Mouse (Mus musculus): Measurements from ENCODE around the gene Polk. TPM values are rescaled to one million over a fixed set of nuclear protein-coding genes. Genes with fewer than 3 reads are reported as not detected.

Gene Polk
- total RNA-seq, 2 experiments from 2014 or later = 16.3 to 18.0 TPM

- ATAC-seq (replicated peaks; ENCODE audit: low FRiP score, poor library complexity, severe bottlenecking) = no peak
Observed at GRCm38 (mm10) chr13:96532176-96532575, 10.2 kb downstream of the Polk start.

GRCm38 (mm10) chr13:96530064-96530463 lies 12.3 kb downstream of the Polk start:
- no peak for ATAC-seq (replicated peaks; ENCODE audit: low FRiP score, poor library complexity, severe bottlenecking)

- no peak for ATAC-seq (replicated peaks; ENCODE audit: low FRiP score, poor library complexity, severe bottlenecking)
Observed at GRCm38 (mm10) chr13:96529542-96529941, 12.8 kb downstream of the Polk start.

- ATAC-seq (replicated peaks; ENCODE audit: low FRiP score, poor library complexity, severe bottlenecking) = no peak
Observed at GRCm38 (mm10) chr13:96528776-96529175, 13.6 kb downstream of the Polk start.

- no peak for ATAC-seq (replicated peaks; ENCODE audit: low FRiP score, poor library complexity, severe bottlenecking)
Observed at GRCm38 (mm10) chr13:96527856-96528255, 14.5 kb downstream of the Polk start.

GRCm38 (mm10) chr13:96527022-96527421 lies 15.4 kb downstream of the Polk start:
- no peak for ATAC-seq (replicated peaks; ENCODE audit: low FRiP score, poor library complexity, severe bottlenecking)

GRCm38 (mm10) chr13:96521294-96521693 lies 21.1 kb downstream of the Polk start:
- ATAC-seq (replicated peaks; ENCODE audit: low FRiP score, poor library complexity, severe bottlenecking) = no peak

GRCm38 (mm10) chr13:96517335-96517734 lies 25.0 kb downstream of the Polk start:
- no peak for ATAC-seq (replicated peaks; ENCODE audit: low FRiP score, poor library complexity, severe bottlenecking)

- ATAC-seq (replicated peaks; ENCODE audit: low FRiP score, poor library complexity, severe bottlenecking) = no peak
Observed at GRCm38 (mm10) chr13:96516249-96516648, 26.1 kb downstream of the Polk start.

GRCm38 (mm10) chr13:96514154-96514942 lies 28.0 kb downstream of the Polk start:
- no peak for ATAC-seq (replicated peaks; ENCODE audit: low FRiP score, poor library complexity, severe bottlenecking)

- ATAC-seq (replicated peaks; ENCODE audit: low FRiP score, poor library complexity, severe bottlenecking) = no peak
Observed at GRCm38 (mm10) chr13:96511893-96512292, 30.5 kb downstream of the Polk start.

- no peak for ATAC-seq (replicated peaks; ENCODE audit: low FRiP score, poor library complexity, severe bottlenecking)
Observed at GRCm38 (mm10) chr13:96511262-96511661, 31.1 kb downstream of the Polk start.

GRCm38 (mm10) chr13:96510635-96511034 lies 31.7 kb downstream of the Polk start:
- ATAC-seq (replicated peaks; ENCODE audit: low FRiP score, poor library complexity, severe bottlenecking) = no peak

- no peak for ATAC-seq (replicated peaks; ENCODE audit: low FRiP score, poor library complexity, severe bottlenecking)
Observed at GRCm38 (mm10) chr13:96507541-96507940, 34.8 kb downstream of the Polk start.

- ATAC-seq (replicated peaks; ENCODE audit: low FRiP score, poor library complexity, severe bottlenecking) = no peak
Observed at GRCm38 (mm10) chr13:96506313-96506712, 36.1 kb downstream of the Polk start.

GRCm38 (mm10) chr13:96505661-96506060 lies 36.7 kb downstream of the Polk start:
- no peak for ATAC-seq (replicated peaks; ENCODE audit: low FRiP score, poor library complexity, severe bottlenecking)

- ATAC-seq (replicated peaks; ENCODE audit: low FRiP score, poor library complexity, severe bottlenecking) = no peak
Observed at GRCm38 (mm10) chr13:96499891-96500290, 42.5 kb downstream of the Polk start.

GRCm38 (mm10) chr13:96496630-96497029 lies 45.7 kb downstream of the Polk start:
- no peak for ATAC-seq (replicated peaks; ENCODE audit: low FRiP score, poor library complexity, severe bottlenecking)

- no peak for ATAC-seq (replicated peaks; ENCODE audit: low FRiP score, poor library complexity, severe bottlenecking)
Observed at GRCm38 (mm10) chr13:96490433-96490832, 51.9 kb downstream of the Polk start, which contains the start of gene Gm17622. Gene Gm17622, plus strand, starts transcription at chr13:96490733.

- no peak for ATAC-seq (replicated peaks; ENCODE audit: low FRiP score, poor library complexity, severe bottlenecking)
Observed at GRCm38 (mm10) chr13:96487968-96488367, 54.4 kb downstream of the Polk start.

- no peak for ATAC-seq (replicated peaks; ENCODE audit: low FRiP score, poor library complexity, severe bottlenecking)
Observed at GRCm38 (mm10) chr13:96487230-96487629, 55.1 kb downstream of the Polk start.

- ATAC-seq (replicated peaks; ENCODE audit: low FRiP score, poor library complexity, severe bottlenecking) = no peak
Observed at GRCm38 (mm10) chr13:96478991-96479390, 63.4 kb downstream of the Polk start.
